Mouse (Mus musculus) forebrain, embryonic 11.5 days (tissue): ENCODE results near the gene Arid1b. TPM values are rescaled to one million over a fixed set of nuclear protein-coding genes. Genes with fewer than 3 reads are reported as not detected.

Source experiments
- ATAC-seq: fragments of 200-750 bp; cut with Nextera tagmentation; replicated peaks from 2 replicates; pipeline ENCODE4 v1.8.0; 2017; ENCODE audit warnings: moderate TSS enrichment; ENCODE audit not compliant: low FRiP score
- DNase-seq: peaks from one replicate; pipeline ENCODE4 v3.0.0-alpha.2; 2017; ENCODE audit warnings: low spot score
- H3K27ac ChIP-seq: fragments of 300-500 bp; sonication (generic); 2 replicates; pipeline ENCODE4 v1.5.1; 2014; ENCODE audit warnings: low read depth, low read length
- H3K27me3 ChIP-seq: fragments of 300-500 bp; sonication (generic); 2 replicates; pipeline ENCODE4 v1.6.1; 2014; ENCODE audit warnings: mild to moderate bottlenecking, low read length, mixed read lengths; ENCODE audit not compliant: control insufficient read depth, insufficient read depth
- H3K36me3 ChIP-seq: fragments of 300-500 bp; sonication (generic); 2 replicates; pipeline ENCODE4 v1.6.1; 2014; ENCODE audit warnings: mild to moderate bottlenecking, low read length, moderate library complexity, mixed read lengths; ENCODE audit not compliant: control insufficient read depth, insufficient read depth
- H3K4me1 ChIP-seq: fragments of 300-500 bp; sonication (generic); replicated peaks from 2 replicates; pipeline ENCODE4 v1.6.1; 2014; ENCODE audit warnings: low read length, mixed read lengths; ENCODE audit not compliant: control insufficient read depth, insufficient read depth
- H3K4me2 ChIP-seq: fragments of 300-500 bp; sonication (generic); 2 replicates; pipeline ENCODE4 v1.6.1; 2014; ENCODE audit warnings: low read depth, mild to moderate bottlenecking, low read length, moderate library complexity, mixed read lengths; ENCODE audit not compliant: severe bottlenecking
- H3K4me3 ChIP-seq: fragments of 300-500 bp; sonication (generic); 2 replicates; pipeline ENCODE4 v1.5.1; 2014; ENCODE audit warnings: low read depth, low read length
- H3K9ac ChIP-seq: fragments of 300-500 bp; sonication (generic); 2 replicates; pipeline ENCODE4 v1.6.1; 2014; ENCODE audit warnings: low read length
- H3K9me3 ChIP-seq: fragments of 300-500 bp; sonication (generic); 2 replicates; pipeline ENCODE4 v1.6.1; 2016; ENCODE audit warnings: low read length, mixed read lengths; ENCODE audit not compliant: control insufficient read depth
- WGBS: fragments of 180-500 bp; shearing (Covaris S2); extraction: QIAGEN DNeasy Blood & Tissue Kit; methylation state at CpG from one replicate; pipeline ENCODE4 v1.1.7; 2014; 5-methylcytosine and 5-hydroxymethylcytosine counted together
- polyA plus RNA-seq: library from polyadenylated mRNA; unstranded; fragments of >200 nt; fragmentation: Nextera tagmentation; extraction: Ambion mirVana; gene quantifications from 2 replicates; pipeline ENCODE4 v1.2.1, GENCODE M21; 2014

Arid1b gene
- polyA plus RNA-seq, 1 experiment from 2014 or later = 16.3 TPM

- Histone ChIP-seq H3K27me3 (no peaks in the 10 kb centered on the region), H3K4me1 (no peaks in the 10 kb centered on the region), H3K27ac (no peak overlapping the region), H3K9me3 (no peaks in the 10 kb centered on the region), H3K9ac (no peak overlapping the region), H3K4me3 (no peak overlapping the region), H3K36me3 (no peaks in the 10 kb centered on the region), H3K4me2 (no peak overlapping the region)
- WGBS = 82% methylated on average over 4 of the region's 4 CpGs
- no peak for DNase-seq
- no peak for ATAC-seq
These were observed 170.7 kb downstream of the Arid1b start for GRCm38 (mm10) chr17:5164794-5165193.

- Histone ChIP-seq H3K4me2 (no peak overlapping the region), H3K4me3 (no peak overlapping the region), H3K4me1 (no peaks in the 10 kb centered on the region), H3K27ac (no peak overlapping the region), H3K9ac (no peak overlapping the region), H3K36me3 (no peaks in the 10 kb centered on the region), H3K9me3 (no peaks in the 10 kb centered on the region), H3K27me3 (no peaks in the 10 kb centered on the region)
- 58% methylated on average over 15 of the region's 15 CpGs for WGBS
- DNase-seq = peak; percentile 45
- ATAC-seq = no peak
These were observed 171.2 kb downstream of the Arid1b start for GRCm38 (mm10) chr17:5165201-5165825.

GRCm38 (mm10) chr17:5166175-5166574, 172.0 kb downstream of the Arid1b start:
- Histone ChIP-seq H3K27me3 (no peaks in the 10 kb centered on the region), H3K9me3 (no peaks in the 10 kb centered on the region), H3K36me3 (no peaks in the 10 kb centered on the region), H3K9ac (no peak overlapping the region), H3K27ac (no peak overlapping the region), H3K4me1 (no peaks in the 10 kb centered on the region), H3K4me2 (no peak overlapping the region), H3K4me3 (no peak overlapping the region)
- WGBS = 85% methylated on average over 4 of the region's 4 CpGs
- ATAC-seq (no peak), DNase-seq (peak; percentile 30)

GRCm38 (mm10) chr17:5168046-5168445, 173.9 kb downstream of the Arid1b start:
- ATAC-seq (no peak), DNase-seq (no peak)
- Histone ChIP-seq H3K9ac (no peak overlapping the region), H3K4me3 (no peak overlapping the region), H3K36me3 (no peaks in the 10 kb centered on the region), H3K4me2 (no peak overlapping the region), H3K9me3 (no peaks in the 10 kb centered on the region), H3K27me3 (no peaks in the 10 kb centered on the region), H3K27ac (no peak overlapping the region), H3K4me1 (no peaks in the 10 kb centered on the region)
- WGBS = 87% methylated on average over 7 of the region's 7 CpGs

GRCm38 (mm10) chr17:5168640-5169039, 174.5 kb downstream of the Arid1b start:
- H3K9ac ChIP-seq = no peak overlapping the region
- H3K9me3 ChIP-seq = no peaks in the 10 kb centered on the region
- ATAC-seq (no peak), DNase-seq (no peak)
- H3K36me3 ChIP-seq = no peaks in the 10 kb centered on the region
- no peak overlapping the region for H3K4me3 ChIP-seq
- H3K4me1 ChIP-seq = no peaks in the 10 kb centered on the region
- WGBS = 93% methylated on average over 7 of the region's 7 CpGs
- H3K27me3 ChIP-seq = no peaks in the 10 kb centered on the region
- no peak overlapping the region for H3K4me2 ChIP-seq
- no peak overlapping the region for H3K27ac ChIP-seq

- H3K4me2 ChIP-seq = no peak overlapping the region
- DNase-seq (peak; percentile 43), ATAC-seq (no peak)
- H3K9ac ChIP-seq = no peak overlapping the region
- H3K9me3 ChIP-seq = no peaks in the 10 kb centered on the region
- H3K36me3 ChIP-seq = no peaks in the 10 kb centered on the region
- H3K4me3 ChIP-seq = no peak overlapping the region
- WGBS = 91% methylated on average over 12 of the region's 12 CpGs
- H3K27ac ChIP-seq = no peak overlapping the region
- no peaks in the 10 kb centered on the region for H3K27me3 ChIP-seq
- no peaks in the 10 kb centered on the region for H3K4me1 ChIP-seq
These were observed 176.2 kb downstream of the Arid1b start for GRCm38 (mm10) chr17:5170321-5170720.

GRCm38 (mm10) chr17:5171467-5171866, 177.3 kb downstream of the Arid1b start:
- H3K9ac ChIP-seq = no peak overlapping the region
- 0 out of 2 replicates have a peak, but pooled peaks cover 2% of the 10 kb centered on the region for H3K4me1 ChIP-seq
- H3K27me3 ChIP-seq = no peaks in the 10 kb centered on the region
- no peak overlapping the region for H3K4me3 ChIP-seq
- H3K27ac ChIP-seq = no peak overlapping the region
- WGBS = 93% methylated on average over 5 of the region's 5 CpGs
- H3K9me3 ChIP-seq = no peaks in the 10 kb centered on the region
- DNase-seq (no peak), ATAC-seq (no peak)
- H3K36me3 ChIP-seq = no peaks in the 10 kb centered on the region
- no peak overlapping the region for H3K4me2 ChIP-seq

- Histone ChIP-seq H3K27me3 (no peaks in the 10 kb centered on the region), H3K27ac (no peak overlapping the region), H3K36me3 (no peaks in the 10 kb centered on the region), H3K4me2 (no peak overlapping the region), H3K9ac (no peak overlapping the region), H3K9me3 (no peaks in the 10 kb centered on the region), H3K4me1 (0 out of 2 replicates have a peak, but pooled peaks cover 2% of the 10 kb centered on the region), H3K4me3 (no peak overlapping the region)
- ATAC-seq = no peak
- 85% methylated on average over 6 of the region's 6 CpGs for WGBS
- peak; percentile 47 for DNase-seq
These were observed 180.4 kb downstream of the Arid1b start for GRCm38 (mm10) chr17:5174426-5175020.

GRCm38 (mm10) chr17:5175535-5175934, 181.4 kb downstream of the Arid1b start:
- Histone ChIP-seq H3K36me3 (no peaks in the 10 kb centered on the region), H3K4me1 (0 out of 2 replicates have a peak, but pooled peaks cover 2% of the 10 kb centered on the region), H3K9me3 (no peaks in the 10 kb centered on the region), H3K4me2 (no peak overlapping the region), H3K4me3 (no peak overlapping the region), H3K27ac (no peak overlapping the region), H3K27me3 (no peaks in the 10 kb centered on the region), H3K9ac (no peak overlapping the region)
- ATAC-seq (no peak), DNase-seq (peak; percentile 41)
- WGBS = 89% methylated on average over 8 of the region's 8 CpGs
